Mouse (Mus musculus): ENCODE measurements around the gene Thoc2.
"Not testable (repeated sequence)": the region's sequence is repeated elsewhere in the genome, so short reads cannot be mapped to it uniquely, and the experiment has no call there.

The Thoc2 gene

GRCm38 (mm10) chrX:41920574-41920973 is at the start of gene Thoc2:
Gene Thoc2 (minus strand): TSS chrX:41920674.
- no peak for DNase-seq (ENCODE audit: low spot score)

GRCm38 (mm10) chrX:41970096-41970495 is 49.6 kb upstream of the Thoc2 start:
- no peak for DNase-seq (ENCODE audit: low spot score)

GRCm38 (mm10) chrX:41969341-41969740 is 48.9 kb upstream of the Thoc2 start:
- DNase-seq (ENCODE audit: low spot score), result no peak

GRCm38 (mm10) chrX:41957161-41957560 is 36.7 kb upstream of the Thoc2 start:
- DNase-seq (ENCODE audit: low spot score), result no peak

GRCm38 (mm10) chrX:41941840-41942239 is 21.4 kb upstream of the Thoc2 start:
- no peak for DNase-seq (ENCODE audit: low spot score)

GRCm38 (mm10) chrX:41931821-41932220 is 11.3 kb upstream of the Thoc2 start:
- not testable (repeated sequence) for DNase-seq (ENCODE audit: low spot score)

- no peak for DNase-seq (ENCODE audit: low spot score)
These were observed 4.2 kb upstream of the Thoc2 start for GRCm38 (mm10) chrX:41924708-41925107.

- DNase-seq (ENCODE audit: low spot score), result no peak
These were observed 8.4 kb downstream of the Thoc2 start for GRCm38 (mm10) chrX:41912061-41912401.

- peak; percentile 79 for DNase-seq (ENCODE audit: low spot score)
These were observed 8.9 kb downstream of the Thoc2 start for GRCm38 (mm10) chrX:41911390-41912060.

- DNase-seq (ENCODE audit: low spot score), result no peak
These were observed 9.5 kb downstream of the Thoc2 start for GRCm38 (mm10) chrX:41910981-41911380.

GRCm38 (mm10) chrX:41910471-41910870 is 10.0 kb downstream of the Thoc2 start:
- no peak for DNase-seq (ENCODE audit: low spot score)

- no peak for DNase-seq (ENCODE audit: low spot score)
These were observed 35.5 kb downstream of the Thoc2 start for GRCm38 (mm10) chrX:41884759-41885505.

- no peak for DNase-seq (ENCODE audit: low spot score)
These were observed 43.9 kb downstream of the Thoc2 start for GRCm38 (mm10) chrX:41876581-41876980.

- no peak for DNase-seq (ENCODE audit: low spot score)
These were observed 82.7 kb downstream of the Thoc2 start for GRCm38 (mm10) chrX:41837823-41838222.

- DNase-seq (ENCODE audit: low spot score), result no peak
These were observed 114.9 kb downstream of the Thoc2 start for GRCm38 (mm10) chrX:41805592-41805991.

- no peak for DNase-seq (ENCODE audit: low spot score)
These were observed 127.2 kb downstream of the Thoc2 start for GRCm38 (mm10) chrX:41793303-41793702.
